Mouse (Mus musculus) myocyte (in vitro differentiated cells): ENCODE results near the gene Cyp4v3. TPM values are rescaled to one million over a fixed set of nuclear protein-coding genes. Genes with fewer than 3 reads are reported as not detected.
"Not testable (repeated sequence)": the region's sequence is repeated elsewhere in the genome, so short reads cannot be mapped to it uniquely, and the experiment has no call there.

ENCODE experiments used
- H3K27me3 ChIP-seq: one replicate; pipeline ENCODE4 v1.6.1; 2011; ENCODE audit not compliant: control insufficient read depth, insufficient read depth, insufficient read length
- H3K36me3 ChIP-seq: one replicate; pipeline ENCODE4 v1.6.1; 2011; ENCODE audit not compliant: control insufficient read depth, insufficient read depth
- H3K4me2 ChIP-seq: one replicate; pipeline ENCODE4 v1.6.1; 2011; ENCODE audit warnings: low read depth, control low read depth
- H3K4me3 ChIP-seq: one replicate; pipeline ENCODE4 v1.5.1; 2011; ENCODE audit warnings: mild to moderate bottlenecking, control low read depth, moderate library complexity
- H3K79me2 ChIP-seq: one replicate; pipeline ENCODE4 v1.6.1; 2011; ENCODE audit not compliant: control insufficient read depth, insufficient read depth
- H3ac ChIP-seq: one replicate; pipeline ENCODE4 v1.6.1; 2011; ENCODE audit not compliant: control insufficient read depth, insufficient read length
- CEBPB ChIP-seq: IDR thresholded peaks from 2 replicates; pipeline ENCODE4 v1.6.1; 2011; ENCODE audit warnings: mild to moderate bottlenecking, moderate library complexity; ENCODE audit not compliant: poor library complexity, insufficient read depth, severe bottlenecking
- E2F4 ChIP-seq: IDR thresholded peaks from one replicate; pipeline ENCODE4 v1.6.1; 2011; ENCODE audit warnings: mild to moderate bottlenecking, control low read depth, moderate library complexity; ENCODE audit not compliant: insufficient read depth
- MAX ChIP-seq: IDR thresholded peaks from one replicate; pipeline ENCODE4 v1.6.1; 2011; ENCODE audit warnings: low read depth, mild to moderate bottlenecking, control low read depth
- MYOD1 ChIP-seq, 3 experiments: IDR thresholded peaks; one replicate each; pipeline ENCODE4 v1.6.1; 2011; ENCODE audit warnings: control low read depth in 2 of 3, low read depth in 2 of 3, mild to moderate bottlenecking in 2 of 3, moderate library complexity in 1 of 3; ENCODE audit not compliant: insufficient read length in 2 of 3, control insufficient read depth in 1 of 3
- MYOG ChIP-seq, 3 experiments: IDR thresholded peaks; one replicate each; pipeline ENCODE4 v1.6.1; 2011; ENCODE audit warnings: control low read depth in 2 of 3, low read depth in 2 of 3, mild to moderate bottlenecking in 2 of 3; ENCODE audit not compliant: insufficient read length in 2 of 3, control insufficient read depth in 1 of 3, insufficient read depth in 1 of 3
- POLR2A ChIP-seq: IDR thresholded peaks from one replicate; pipeline ENCODE4 v1.6.1; 2011; ENCODE audit warnings: low read depth, mild to moderate bottlenecking, control low read depth, moderate library complexity; ENCODE audit not compliant: insufficient read length
- POLR2AphosphoS2 ChIP-seq: IDR thresholded peaks from one replicate; pipeline ENCODE4 v1.6.1; 2011; ENCODE audit warnings: low read depth, control low read depth; ENCODE audit not compliant: insufficient read length
- REST ChIP-seq: IDR thresholded peaks from one replicate; pipeline ENCODE4 v1.6.1; 2011; ENCODE audit warnings: mild to moderate bottlenecking, control low read depth, moderate library complexity; ENCODE audit not compliant: insufficient read depth, insufficient read length
- SRF ChIP-seq: IDR thresholded peaks from one replicate; pipeline ENCODE4 v1.6.1; 2011; ENCODE audit warnings: low read depth; ENCODE audit not compliant: control insufficient read depth, insufficient read length
- TCF12 ChIP-seq: IDR thresholded peaks from one replicate; pipeline ENCODE4 v1.6.1; 2011; ENCODE audit warnings: mild to moderate bottlenecking, control low read depth; ENCODE audit not compliant: poor library complexity, insufficient read depth, severe bottlenecking
- TCF3 ChIP-seq: IDR thresholded peaks from one replicate; pipeline ENCODE4 v1.6.1; 2011; ENCODE audit warnings: low read depth, control low read depth; ENCODE audit not compliant: insufficient read length
- USF1 ChIP-seq: IDR thresholded peaks from one replicate; pipeline ENCODE4 v1.6.1; 2011; ENCODE audit warnings: low read depth, mild to moderate bottlenecking, control low read depth, moderate library complexity
- polyA plus RNA-seq: library from polyadenylated mRNA; unstranded; fragments of >200 nt; fragmentation: generic; extraction: Trizol; gene quantifications from one replicate; pipeline ENCODE4 v1.2.1, GENCODE M21; 2012; ENCODE audit warnings: missing spikeins

The Cyp4v3 gene
- polyA plus RNA-seq, 1 experiment = 0.02 TPM

- Histone ChIP-seq H3K27me3 (peaks cover 5% of the 10 kb centered on the region), H3ac (no peak overlapping the region), H3K79me2 (no peaks in the 10 kb centered on the region), H3K4me3 (no peak overlapping the region), H3K4me2 (peak overlapping the region; percentile 45), H3K36me3 (no peaks in the 10 kb centered on the region)
- TF ChIP-seq POLR2AphosphoS2 (no peak), E2F4 (no peak), REST (no peak), TCF12 (no peak), MYOD1 (IDR thresholded peaks at IDR 0.05; ENCODE audit: control insufficient read depth in 1 of 3, insufficient read length in 2 of 3, low read depth in 2 of 3) (no peak), TCF3 (no peak), MAX (no peak), USF1 (no peak), POLR2A (no peak)
Measured at GRCm38 (mm10) chr8:45333493-45333892, 477 bp upstream of the Cyp4v3 start.

- TF ChIP-seq MAX (no peak), USF1 (no peak), MYOG (IDR thresholded peaks at IDR 0.05; ENCODE audit: control insufficient read depth in 1 of 3, insufficient read depth in 1 of 3, insufficient read length in 2 of 3, low read depth in 2 of 3) (no peak), TCF12 (no peak), TCF3 (no peak), MYOD1 (IDR thresholded peaks at IDR 0.05; ENCODE audit: control insufficient read depth in 1 of 3, insufficient read length in 2 of 3, low read depth in 2 of 3) (no peak), SRF (no peak), REST (no peak), POLR2A (no peak), POLR2AphosphoS2 (no peak), CEBPB (no peak), E2F4 (no peak)
- Histone ChIP-seq H3K36me3 (no peaks in the 10 kb centered on the region), H3K4me3 (no peak overlapping the region), H3K79me2 (no peaks in the 10 kb centered on the region), H3K4me2 (no peak overlapping the region), H3ac (no peak overlapping the region), H3K27me3 (peaks cover 5% of the 10 kb centered on the region)
Measured at GRCm38 (mm10) chr8:45330856-45331255, 2.2 kb downstream of the Cyp4v3 start.

GRCm38 (mm10) chr8:45329206-45329980, 3.6 kb downstream of the Cyp4v3 start:
- TF ChIP-seq MYOG (IDR thresholded peaks at IDR 0.05; ENCODE audit: control insufficient read depth in 1 of 3, insufficient read depth in 1 of 3, insufficient read length in 2 of 3, low read depth in 2 of 3) (no peak), POLR2A (no peak), SRF (no peak), USF1 (no peak), TCF3 (no peak), TCF12 (no peak), MAX (no peak), CEBPB (no peak)
- H3K4me2 ChIP-seq = no peak overlapping the region
- H3K27me3 ChIP-seq = peaks cover 5% of the 10 kb centered on the region
- no peaks in the 10 kb centered on the region for H3K79me2 ChIP-seq
- H3K4me3 ChIP-seq = no peak overlapping the region
- H3K36me3 ChIP-seq = no peaks in the 10 kb centered on the region
- H3ac ChIP-seq = no peak overlapping the region

GRCm38 (mm10) chr8:45327076-45327475, 5.9 kb downstream of the Cyp4v3 start:
- not testable (repeated sequence) for H3K79me2 ChIP-seq, H3K27me3 ChIP-seq, H3K4me2 ChIP-seq, H3K36me3 ChIP-seq, H3ac ChIP-seq, H3K4me3 ChIP-seq

GRCm38 (mm10) chr8:45324151-45324550, 8.9 kb downstream of the Cyp4v3 start:
- Histone ChIP-seq H3K79me2 (no peaks in the 10 kb centered on the region), H3K27me3 (no peaks in the 10 kb centered on the region), H3K4me3 (no peak overlapping the region), H3K36me3 (no peaks in the 10 kb centered on the region), H3ac (no peak overlapping the region), H3K4me2 (no peak overlapping the region)
- TF ChIP-seq CEBPB (no peak), POLR2AphosphoS2 (no peak), TCF12 (no peak), TCF3 (no peak), E2F4 (no peak), MYOD1 (IDR thresholded peaks at IDR 0.05; ENCODE audit: control insufficient read depth in 1 of 3, insufficient read length in 2 of 3, low read depth in 2 of 3) (no peak), MAX (no peak), REST (no peak), SRF (no peak), POLR2A (no peak), MYOG (IDR thresholded peaks at IDR 0.05; ENCODE audit: control insufficient read depth in 1 of 3, insufficient read depth in 1 of 3, insufficient read length in 2 of 3, low read depth in 2 of 3) (no peak), USF1 (no peak)
